Mouse (Mus musculus) limb, embryonic 12.5 days (tissue): ENCODE results near the gene Ash1l. TPM values are rescaled to one million over a fixed set of nuclear protein-coding genes. Genes with fewer than 3 reads are reported as not detected.
"Not testable (repeated sequence)": the region's sequence is repeated elsewhere in the genome, so short reads cannot be mapped to it uniquely, and the experiment has no call there.

Experiments used
- ATAC-seq: fragments of 200-750 bp; cut with Nextera tagmentation; 2 replicates; pipeline ENCODE4 v1.8.0; 2017; ENCODE audit warnings: low read depth, moderate TSS enrichment; ENCODE audit not compliant: insufficient number of reproducible peaks, insufficient read depth, low FRiP score, low TSS enrichment
- H3K27ac ChIP-seq: fragments of 300-500 bp; sonication (generic); 2 replicates; pipeline ENCODE4 v1.5.1; 2016; ENCODE audit warnings: mild to moderate bottlenecking, moderate library complexity
- H3K27me3 ChIP-seq: fragments of 300-500 bp; sonication (generic); 2 replicates; pipeline ENCODE4 v1.6.1; 2016; ENCODE audit warnings: mild to moderate bottlenecking, moderate library complexity
- H3K36me3 ChIP-seq: fragments of 300-500 bp; sonication (generic); 2 replicates; pipeline ENCODE4 v1.6.1; 2016; ENCODE audit warnings: mild to moderate bottlenecking, moderate library complexity
- H3K4me1 ChIP-seq: fragments of 300-500 bp; sonication (generic); replicated peaks from 2 replicates; pipeline ENCODE4 v1.6.1; 2016
- H3K4me2 ChIP-seq: fragments of 300-500 bp; sonication (generic); 2 replicates; pipeline ENCODE4 v1.6.1; 2016; ENCODE audit warnings: mild to moderate bottlenecking, moderate library complexity
- H3K4me3 ChIP-seq: fragments of 300-500 bp; sonication (generic); replicated peaks from 2 replicates; pipeline ENCODE4 v1.5.1; 2016; ENCODE audit warnings: mild to moderate bottlenecking
- H3K9ac ChIP-seq: fragments of 300-500 bp; sonication (generic); replicated peaks from 2 replicates; pipeline ENCODE4 v1.6.1; 2016; ENCODE audit warnings: mild to moderate bottlenecking, moderate library complexity
- H3K9me3 ChIP-seq: fragments of 300-500 bp; sonication (generic); 2 replicates; pipeline ENCODE4 v1.6.1; 2016; ENCODE audit warnings: mild to moderate bottlenecking, moderate library complexity
- WGBS: fragments of 180-500 bp; shearing (Covaris S2); methylation state at CpG from one replicate; pipeline ENCODE4 v1.1.7; 2016; 5-methylcytosine and 5-hydroxymethylcytosine counted together
- polyA plus RNA-seq: library from polyadenylated mRNA; unstranded; fragments of >200 nt; fragmentation: Nextera tagmentation; extraction: Ambion mirVana; gene quantifications from 2 replicates; pipeline ENCODE4 v1.2.1, GENCODE M21; 2016

The Ash1l gene
- polyA plus RNA-seq, 1 experiment from 2014 or later: 26.1 TPM

- H3K36me3 ChIP-seq: peaks cover 19% of the 10 kb centered on the region
- ATAC-seq, H3K27me3 ChIP-seq, H3K4me1 ChIP-seq, H3K4me3 ChIP-seq, H3K9ac ChIP-seq, H3K9me3 ChIP-seq, H3K4me2 ChIP-seq, H3K27ac ChIP-seq: not testable (repeated sequence)
These were observed 12.8 kb downstream of the Ash1l start for GRCm38 (mm10) chr3:88963211-88963610.

GRCm38 (mm10) chr3:88975012-88975411 is 24.6 kb downstream of the Ash1l start:
- Histone ChIP-seq H3K9me3 (no peaks in the 10 kb centered on the region), H3K9ac (no peak overlapping the region), H3K27ac (no peak overlapping the region), H3K4me3 (no peak overlapping the region), H3K4me1 (no peaks in the 10 kb centered on the region), H3K4me2 (no peak overlapping the region), H3K27me3 (no peaks in the 10 kb centered on the region), H3K36me3 (peaks cover 10% of the 10 kb centered on the region; the same call in 1 of the 2 replicates)
- WGBS: 91% methylated on average over 2 of the region's 2 CpGs
- ATAC-seq: no peak

- no peak overlapping the region for H3K9ac ChIP-seq
- H3K4me3 ChIP-seq: no peak overlapping the region
- H3K27me3 ChIP-seq: no peaks in the 10 kb centered on the region
- ATAC-seq: no peak
- H3K4me2 ChIP-seq: no peak overlapping the region
- no peaks in the 10 kb centered on the region for H3K9me3 ChIP-seq
- H3K27ac ChIP-seq: no peak overlapping the region
- 94% methylated on average over 8 of the region's 8 CpGs for WGBS
- H3K36me3 ChIP-seq: peaks cover 56% of the 10 kb centered on the region
- H3K4me1 ChIP-seq: no peaks in the 10 kb centered on the region
These were observed 31.0 kb downstream of the Ash1l start for GRCm38 (mm10) chr3:88981206-88982010.

GRCm38 (mm10) chr3:88983921-88984381 is 33.5 kb downstream of the Ash1l start:
- H3K4me1 ChIP-seq: no peaks in the 10 kb centered on the region
- H3K4me2 ChIP-seq: no peak overlapping the region
- H3K9me3 ChIP-seq: no peaks in the 10 kb centered on the region
- no peaks in the 10 kb centered on the region for H3K27me3 ChIP-seq
- H3K4me3 ChIP-seq: no peak overlapping the region
- H3K36me3 ChIP-seq: peaks cover 66% of the 10 kb centered on the region
- no peak overlapping the region for H3K9ac ChIP-seq
- H3K27ac ChIP-seq: no peak overlapping the region
- WGBS: 63% methylated on average over 4 of the region's 4 CpGs
- ATAC-seq: no peak

- 91% methylated on average over 2 of the region's 2 CpGs for WGBS
- H3K27me3 ChIP-seq: no peaks in the 10 kb centered on the region
- no peaks in the 10 kb centered on the region for H3K9me3 ChIP-seq
These were observed 42.4 kb downstream of the Ash1l start for GRCm38 (mm10) chr3:88992793-88993192.

GRCm38 (mm10) chr3:89001536-89001935 is 51.1 kb downstream of the Ash1l start:
- H3K27me3 ChIP-seq: no peaks in the 10 kb centered on the region
- H3K4me1 ChIP-seq: no peaks in the 10 kb centered on the region
- H3K4me3 ChIP-seq: no peak overlapping the region
- H3K27ac ChIP-seq: no peak overlapping the region
- H3K9me3 ChIP-seq: no peaks in the 10 kb centered on the region
- H3K9ac ChIP-seq: no peak overlapping the region
- no peak overlapping the region for H3K4me2 ChIP-seq
- peaks cover 61% of the 10 kb centered on the region for H3K36me3 ChIP-seq
- ATAC-seq: no peak
- 93% methylated on average over 7 of the region's 7 CpGs for WGBS

More at GRCm38 (mm10) chr3:88992793-88993192, 42.4 kb downstream of the Ash1l start:
- H3K9ac ChIP-seq: no peak overlapping the region
- H3K36me3 ChIP-seq: peaks cover 25% of the 10 kb centered on the region
- no peak overlapping the region for H3K4me2 ChIP-seq
- no peak overlapping the region for H3K4me3 ChIP-seq
- no peak for ATAC-seq
- no peaks in the 10 kb centered on the region for H3K4me1 ChIP-seq
- no peak overlapping the region for H3K27ac ChIP-seq

GRCm38 (mm10) chr3:89030896-89031295 is 80.5 kb downstream of the Ash1l start:
- not testable (repeated sequence) for H3K27me3 ChIP-seq, H3K4me2 ChIP-seq, H3K4me1 ChIP-seq, H3K4me3 ChIP-seq, H3K9me3 ChIP-seq, H3K9ac ChIP-seq, ATAC-seq, H3K27ac ChIP-seq
- H3K36me3 ChIP-seq: peaks cover 93% of the 10 kb centered on the region
- 90% methylated on average over 5 of the region's 5 CpGs for WGBS

- no peak overlapping the region for H3K9ac ChIP-seq
- no peaks in the 10 kb centered on the region for H3K4me1 ChIP-seq
- no peak overlapping the region for H3K4me3 ChIP-seq
- 89% methylated on average over 4 of the region's 4 CpGs for WGBS
- H3K4me2 ChIP-seq: no peak overlapping the region
- peaks cover 86% of the 10 kb centered on the region for H3K36me3 ChIP-seq
- no peaks in the 10 kb centered on the region for H3K9me3 ChIP-seq
- H3K27me3 ChIP-seq: no peaks in the 10 kb centered on the region
- no peak overlapping the region for H3K27ac ChIP-seq
- no peak for ATAC-seq
These were observed 92.9 kb downstream of the Ash1l start for GRCm38 (mm10) chr3:89043359-89043758.

- ATAC-seq: no peak
- Histone ChIP-seq H3K4me1 (no peaks in the 10 kb centered on the region), H3K36me3 (peaks cover 98% of the 10 kb centered on the region), H3K9me3 (no peaks in the 10 kb centered on the region), H3K4me3 (no peak overlapping the region), H3K27ac (no peak overlapping the region), H3K4me2 (no peak overlapping the region), H3K9ac (no peak overlapping the region), H3K27me3 (no peaks in the 10 kb centered on the region)
- WGBS: 95% methylated on average over 9 of the region's 9 CpGs
These were observed 107.9 kb downstream of the Ash1l start for GRCm38 (mm10) chr3:89058361-89058760.

- ATAC-seq: no peak
- Histone ChIP-seq H3K4me3 (no peak overlapping the region), H3K27ac (no peak overlapping the region), H3K4me1 (no peaks in the 10 kb centered on the region), H3K9ac (no peak overlapping the region), H3K4me2 (no peak overlapping the region), H3K9me3 (no peaks in the 10 kb centered on the region), H3K36me3 (peaks cover 98% of the 10 kb centered on the region), H3K27me3 (no peaks in the 10 kb centered on the region)
- WGBS: 83% methylated on average over 3 of the region's 3 CpGs
These were observed 108.4 kb downstream of the Ash1l start for GRCm38 (mm10) chr3:89058783-89059182.

- no peak overlapping the region for H3K4me2 ChIP-seq
- no peak overlapping the region for H3K27ac ChIP-seq
- no peaks in the 10 kb centered on the region for H3K9me3 ChIP-seq
- H3K9ac ChIP-seq: no peak overlapping the region
- no peaks in the 10 kb centered on the region for H3K4me1 ChIP-seq
- H3K4me3 ChIP-seq: no peak overlapping the region
- H3K36me3 ChIP-seq: peaks cover 98% of the 10 kb centered on the region
- 90% methylated on average over 3 of the region's 3 CpGs for WGBS
- ATAC-seq: no peak
- no peaks in the 10 kb centered on the region for H3K27me3 ChIP-seq
These were observed 111.3 kb downstream of the Ash1l start for GRCm38 (mm10) chr3:89061696-89062095.

- peaks cover 96% of the 10 kb centered on the region for H3K36me3 ChIP-seq
- no peak overlapping the region for H3K4me2 ChIP-seq
- no peaks in the 10 kb centered on the region for H3K9me3 ChIP-seq
- H3K27ac ChIP-seq: no peak overlapping the region
- no peak for ATAC-seq
- H3K27me3 ChIP-seq: no peaks in the 10 kb centered on the region
- H3K9ac ChIP-seq: no peak overlapping the region
- H3K4me1 ChIP-seq: no peaks in the 10 kb centered on the region
- no peak overlapping the region for H3K4me3 ChIP-seq
These were observed 116.8 kb downstream of the Ash1l start for GRCm38 (mm10) chr3:89067265-89067664.
